8 mouse cellular contexts compared by ENCODE assay signal in the genomic region with DNA sequence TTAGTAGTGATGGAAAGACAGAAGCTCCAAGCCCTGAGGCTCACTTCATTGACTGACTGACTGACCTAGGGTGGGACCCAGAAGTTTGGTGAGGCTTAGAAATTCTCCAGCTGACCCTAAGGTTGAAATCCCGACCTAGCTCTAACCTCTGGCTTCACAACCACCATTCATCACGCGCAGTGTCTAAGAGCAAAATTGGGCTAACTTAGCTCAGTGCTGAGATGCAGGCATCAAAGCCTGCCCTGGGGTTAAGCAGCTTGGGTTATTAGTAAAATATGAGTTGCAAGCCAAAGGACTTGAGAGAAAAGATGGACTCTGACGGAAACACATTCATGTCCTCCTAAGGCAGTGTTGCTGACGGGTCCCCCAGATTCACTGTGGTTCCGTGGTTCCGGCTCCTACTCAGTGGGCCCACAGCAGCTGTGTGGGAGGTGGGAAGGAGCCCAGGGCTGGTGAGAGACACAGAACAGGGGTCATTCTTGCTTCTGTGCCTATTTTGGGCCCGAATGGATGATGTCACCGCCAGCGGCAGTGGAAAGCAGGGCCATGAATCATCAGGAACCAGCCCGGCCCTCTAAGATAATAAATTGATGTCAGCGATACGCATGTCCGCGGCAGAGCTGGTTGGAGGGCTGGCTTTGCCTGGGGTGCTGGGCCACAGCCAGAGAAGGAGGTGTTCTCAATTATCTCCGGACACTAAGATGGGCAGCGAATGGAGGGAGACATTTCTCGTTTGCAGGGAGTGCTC.
DNase-seq lines count a peak whose midpoint lies in the region; ATAC-seq lines count a peak whose summit lies in the region.

No protein-coding gene starts in this region.

- 28% methylated on average over 18 of the region's 18 CpGs for WGBS in heart, embryonic 11.5 days (ENCODE audit: insufficient replicate concordance)
- WGBS in kidney, embryonic 14.5 days: 22% methylated on average over 18 of the region's 18 CpGs
- 70% methylated on average over 18 of the region's 18 CpGs for WGBS in midbrain, embryonic 16.5 days

- H3K4me3 ChIP-seq in heart, embryonic 11.5 days (ENCODE audit: low read depth, low read length): no peak overlapping the region
- no peak overlapping the region for H3K4me3 ChIP-seq in kidney, embryonic 14.5 days (ENCODE audit: low read length)
- no peak overlapping the region for H3K4me3 ChIP-seq in midbrain, embryonic 16.5 days (ENCODE audit: low read depth, low read length)

- no peaks in the 10 kb centered on the region for H3K27me3 ChIP-seq in heart, embryonic 11.5 days (ENCODE audit: control insufficient read depth, insufficient read depth, low read length)
- no peaks in the 10 kb centered on the region for H3K27me3 ChIP-seq in kidney, embryonic 14.5 days (ENCODE audit: control insufficient read depth, insufficient read depth, low read length)
- no peaks in the 10 kb centered on the region for H3K27me3 ChIP-seq in midbrain, embryonic 16.5 days (ENCODE audit: control insufficient read depth, insufficient read depth, low read depth, low read length)

- H3K4me1 ChIP-seq in heart, embryonic 11.5 days (ENCODE audit: control insufficient read depth, insufficient read depth, low read length): peaks cover 65% of the 10 kb centered on the region
- peaks cover 49% of the 10 kb centered on the region for H3K4me1 ChIP-seq in kidney, embryonic 14.5 days (ENCODE audit: control insufficient read depth, insufficient read depth, low read length)
- H3K4me1 ChIP-seq in midbrain, embryonic 16.5 days (ENCODE audit: control insufficient read depth, insufficient read depth, low read length): peaks cover 43% of the 10 kb centered on the region

- peak overlapping the region; percentile 37; the same call in 1 of the 2 replicates for H3K4me2 ChIP-seq in heart, embryonic 11.5 days
- 0 out of 2 replicates have a peak overlapping the region, but pooled peaks have one; percentile 5 for H3K4me2 ChIP-seq in kidney, embryonic 14.5 days (replicated peaks; ENCODE audit: low read depth, low read length)
- no peak overlapping the region for H3K4me2 ChIP-seq in midbrain, embryonic 16.5 days (ENCODE audit: low read length)

- H3K9me3 ChIP-seq in heart, embryonic 11.5 days (replicated peaks; ENCODE audit: control insufficient read depth, low read length): no peaks in the 10 kb centered on the region
- H3K9me3 ChIP-seq in kidney, embryonic 14.5 days (ENCODE audit: control insufficient read depth, low read length): no peaks in the 10 kb centered on the region
- H3K9me3 ChIP-seq in midbrain, embryonic 16.5 days (replicated peaks; ENCODE audit: control insufficient read depth, low read length, poor library complexity, severe bottlenecking): no peaks in the 10 kb centered on the region

- peak overlapping the region; percentile 44; the same call in 1 of the 2 replicates for H3K9ac ChIP-seq in heart, embryonic 11.5 days (ENCODE audit: low read depth, low read length)
- H3K9ac ChIP-seq in kidney, embryonic 14.5 days (ENCODE audit: low read depth, low read length): no peak overlapping the region
- no peak overlapping the region for H3K9ac ChIP-seq in midbrain, embryonic 16.5 days (ENCODE audit: low read depth, low read length)

- DNase-seq in layer of hippocampus, adult 9-11 months: peak; percentile 19
- DNase-seq in layer of hippocampus, adult 8-10 months (ENCODE audit: low spot score in 2 of 2): no peak
- peak; percentile 91 for DNase-seq in adrenal gland, postnatal 14 days
- peak; percentile 26 for DNase-seq in yolk sac, embryonic 10.5 days (ENCODE audit: low spot score)
- no peak for DNase-seq in thymus, postnatal 25 days

- peak overlapping the region; percentile 85 for H3K27ac ChIP-seq in heart, embryonic 11.5 days (ENCODE audit: low read depth, low read length)
- peak overlapping the region; percentile 75; the same call in 1 of the 2 replicates for H3K27ac ChIP-seq in kidney, embryonic 14.5 days (ENCODE audit: low read depth, low read length)
- peak overlapping the region; percentile 41; the same call in 1 of the 2 replicates for H3K27ac ChIP-seq in midbrain, embryonic 16.5 days (ENCODE audit: low read length)

- ATAC-seq in heart, embryonic 11.5 days (replicated peaks; ENCODE audit: insufficient number of reproducible peaks, low FRiP score, low TSS enrichment): peak; percentile 60; the same call in 1 of the 2 replicates
- peak; percentile 58; the same call in 1 of the 2 replicates for ATAC-seq in kidney, embryonic 14.5 days (ENCODE audit: low FRiP score, low TSS enrichment)
- ATAC-seq in midbrain, embryonic 16.5 days: no peak

- H3K36me3 ChIP-seq in heart, embryonic 11.5 days (ENCODE audit: control insufficient read depth, insufficient read depth, low read length): no peaks in the 10 kb centered on the region; the same call in 1 of the 2 replicates
- no peaks in the 10 kb centered on the region for H3K36me3 ChIP-seq in kidney, embryonic 14.5 days (ENCODE audit: control insufficient read depth, insufficient read depth, low read length)
- H3K36me3 ChIP-seq in midbrain, embryonic 16.5 days (ENCODE audit: control insufficient read depth, insufficient read depth, low read length): no peaks in the 10 kb centered on the region

Comparison
In these comparisons a context has a peak if more than half of its experiments do, and no peak if none do; other contexts are left out.
1. DNase-seq: peak in layer of hippocampus, adult 9-11 months (single experiment), adrenal gland, postnatal 14 days (single experiment) and yolk sac, embryonic 10.5 days (single experiment); none in layer of hippocampus, adult 8-10 months (0 of 2) and thymus, postnatal 25 days (single experiment).
2. Peak in every context shown above with its lines, with median percentiles within 50 percentile points of each other: H3K27ac ChIP-seq.